Mouse (Mus musculus) right cerebral cortex, postnatal 4 days (tissue): ENCODE measurements around the gene Tmx2.
"Not testable (repeated sequence)": the region's sequence is repeated elsewhere in the genome, so short reads cannot be mapped to it uniquely, and the experiment has no call there.

Experiments
- DNase-seq: peaks from one replicate; pipeline ENCODE4 v3.0.0-alpha.2; 2022

Tmx2 gene

GRCm38 (mm10) chr2:84679016-84679415 is at the start of gene Tmx2:
Gene Tmx2 (minus strand): TSS chr2:84679140.
- no peak for DNase-seq

GRCm38 (mm10) chr2:84728191-84728590 is 49.3 kb upstream of the Tmx2 start:
- not testable (repeated sequence) for DNase-seq

- peak; percentile 87 for DNase-seq
Observed at GRCm38 (mm10) chr2:84727172-84727858, 48.4 kb upstream of the Tmx2 start, which contains the start of gene Clp1. Gene Clp1 (minus strand): TSS chr2:84727350.

GRCm38 (mm10) chr2:84726716-84727115 is 47.8 kb upstream of the Tmx2 start:
- DNase-seq: no peak

GRCm38 (mm10) chr2:84725770-84726169 is 46.8 kb upstream of the Tmx2 start:
- DNase-seq: no peak

- DNase-seq: no peak
Observed at GRCm38 (mm10) chr2:84723856-84724255, 44.9 kb upstream of the Tmx2 start.

GRCm38 (mm10) chr2:84721182-84721581 is 42.2 kb upstream of the Tmx2 start:
- no peak for DNase-seq

- no peak for DNase-seq
Observed at GRCm38 (mm10) chr2:84720718-84721117, 41.8 kb upstream of the Tmx2 start.

GRCm38 (mm10) chr2:84717357-84717756 is 38.4 kb upstream of the Tmx2 start:
- DNase-seq: no peak

- no peak for DNase-seq
Observed at GRCm38 (mm10) chr2:84716423-84717355, 37.7 kb upstream of the Tmx2 start.

- peak; percentile 43 for DNase-seq
Observed at GRCm38 (mm10) chr2:84715562-84716361, 36.8 kb upstream of the Tmx2 start.

GRCm38 (mm10) chr2:84714811-84715561 is 36.0 kb upstream of the Tmx2 start, which contains the start of gene Zdhhc5:
Gene Zdhhc5 (minus strand): TSS chr2:84715180.
- peak; percentile 99 for DNase-seq

GRCm38 (mm10) chr2:84714422-84714810 is 35.5 kb upstream of the Tmx2 start:
- no peak for DNase-seq

- DNase-seq: no peak
Observed at GRCm38 (mm10) chr2:84711898-84712297, 33.0 kb upstream of the Tmx2 start.

GRCm38 (mm10) chr2:84707523-84707922 is 28.6 kb upstream of the Tmx2 start:
- no peak for DNase-seq

- no peak for DNase-seq
Observed at GRCm38 (mm10) chr2:84705295-84705694, 26.4 kb upstream of the Tmx2 start.

GRCm38 (mm10) chr2:84704329-84704728 is 25.4 kb upstream of the Tmx2 start:
- DNase-seq: no peak

GRCm38 (mm10) chr2:84703497-84703896 is 24.6 kb upstream of the Tmx2 start:
- no peak for DNase-seq

GRCm38 (mm10) chr2:84695007-84695695 is 16.2 kb upstream of the Tmx2 start:
- no peak for DNase-seq

GRCm38 (mm10) chr2:84690050-84690449 is 11.1 kb upstream of the Tmx2 start:
- DNase-seq: no peak

GRCm38 (mm10) chr2:84688080-84688844 is 9.3 kb upstream of the Tmx2 start:
- DNase-seq: no peak
